Mouse (Mus musculus): ENCODE measurements around the gene Psmc3ip. TPM values are rescaled to one million over a fixed set of nuclear protein-coding genes. Genes with fewer than 3 reads are reported as not detected.

Gene Psmc3ip
- polyA plus RNA-seq, 1 experiment from 2014 or later, result 44.1 TPM

GRCm38 (mm10) chr11:101080421-101080820 lies 14.8 kb downstream of the Psmc3ip start:
- Histone ChIP-seq H3K4me2 (no peak overlapping the region), H3K9ac (no peak overlapping the region), H3K9me3 (ENCODE audit: low read depth, low read length) (no peaks in the 10 kb centered on the region), H3K4me1 (ENCODE audit: insufficient read depth) (peaks cover 6% of the 10 kb centered on the region; the same call in 1 of the 2 replicates), H3K36me3 (ENCODE audit: insufficient read depth) (peaks cover 6% of the 10 kb centered on the region; the same call in 1 of the 2 replicates), H3K4me3 (ENCODE audit: low read depth, low read length) (no peak overlapping the region; the same call in 1 of the 2 replicates), H3K27me3 (ENCODE audit: insufficient read depth, low read length) (peaks cover 44% of the 10 kb centered on the region), H3K27ac (ENCODE audit: low read depth) (no peak overlapping the region)
- DNase-seq, result no peak
- ATAC-seq (ENCODE audit: insufficient read depth), result no peak
- 68% methylated on average over 5 of the region's 5 CpGs for WGBS
- TF ChIP-seq CTCF (IDR thresholded peaks at IDR 0.05; ENCODE audit: low read depth), result no peak

GRCm38 (mm10) chr11:101079746-101080145 lies 15.5 kb downstream of the Psmc3ip start:
- peak overlapping the region; percentile 21; the same call in 1 of the 2 replicates for H3K4me2 ChIP-seq
- ATAC-seq (ENCODE audit: insufficient read depth) (no peak), DNase-seq (no peak)
- H3K4me3 ChIP-seq (ENCODE audit: low read depth, low read length), result peak overlapping the region; percentile 8; the same call in 1 of the 2 replicates
- H3K36me3 ChIP-seq (ENCODE audit: insufficient read depth), result peaks cover 3% of the 10 kb centered on the region; the same call in 1 of the 2 replicates
- H3K4me1 ChIP-seq (ENCODE audit: insufficient read depth), result peaks cover 6% of the 10 kb centered on the region; the same call in 1 of the 2 replicates
- peaks cover 44% of the 10 kb centered on the region for H3K27me3 ChIP-seq (ENCODE audit: insufficient read depth, low read length)
- no peak for TF ChIP-seq CTCF (IDR thresholded peaks at IDR 0.05; ENCODE audit: low read depth)
- WGBS, result 4% methylated on average over 27 of the region's 27 CpGs
- H3K27ac ChIP-seq (ENCODE audit: low read depth), result no peak overlapping the region
- H3K9ac ChIP-seq, result no peak overlapping the region
- no peaks in the 10 kb centered on the region for H3K9me3 ChIP-seq (ENCODE audit: low read depth, low read length)

- DNase-seq, result no peak
- H3K27ac ChIP-seq (ENCODE audit: low read depth), result no peak within 1 kb of the TSS
- H3K9ac ChIP-seq, result no peak within 1 kb of the TSS
- no peak for TF ChIP-seq CTCF (IDR thresholded peaks at IDR 0.05; ENCODE audit: low read depth)
- H3K9me3 ChIP-seq (ENCODE audit: low read depth, low read length), result no peaks in the 10 kb centered on the region
- peaks cover 44% of the 10 kb centered on the region for H3K27me3 ChIP-seq (ENCODE audit: insufficient read depth, low read length)
- H3K4me3 ChIP-seq (ENCODE audit: low read depth, low read length), result no peak within 1 kb of the TSS
- H3K4me1 ChIP-seq (ENCODE audit: insufficient read depth), result 0 out of 2 replicates have a peak, but pooled peaks cover 6% of the 10 kb centered on the region
- no peak for ATAC-seq (ENCODE audit: insufficient read depth)
- H3K36me3 ChIP-seq (ENCODE audit: insufficient read depth), result no peaks in the 10 kb centered on the region
- H3K4me2 ChIP-seq, result no peak within 1 kb of the TSS
- WGBS, result 67% methylated on average over 9 of the region's 9 CpGs
These were observed 17.1 kb downstream of the Psmc3ip start, which contains the start of gene Hsd17b1 for GRCm38 (mm10) chr11:101078121-101078520. Gene Hsd17b1 (plus strand): TSS chr11:101078411.

GRCm38 (mm10) chr11:101071810-101072428 lies 23.3 kb downstream of the Psmc3ip start:
- 69% methylated on average over 14 of the region's 14 CpGs for WGBS
- no peak for TF ChIP-seq CTCF (IDR thresholded peaks at IDR 0.05; ENCODE audit: low read depth)
- H3K4me2 ChIP-seq, result no peak overlapping the region
- no peak overlapping the region for H3K4me3 ChIP-seq (ENCODE audit: low read depth, low read length)
- peaks cover 8% of the 10 kb centered on the region; the same call in 1 of the 2 replicates for H3K4me1 ChIP-seq (ENCODE audit: insufficient read depth)
- H3K36me3 ChIP-seq (ENCODE audit: insufficient read depth), result no peaks in the 10 kb centered on the region
- H3K9me3 ChIP-seq (ENCODE audit: low read depth, low read length), result no peaks in the 10 kb centered on the region
- H3K9ac ChIP-seq, result no peak overlapping the region
- peaks cover 7% of the 10 kb centered on the region; the same call in 1 of the 2 replicates for H3K27me3 ChIP-seq (ENCODE audit: insufficient read depth, low read length)
- DNase-seq (no peak), ATAC-seq (ENCODE audit: insufficient read depth) (no peak)
- H3K27ac ChIP-seq (ENCODE audit: low read depth), result no peak overlapping the region

GRCm38 (mm10) chr11:101070987-101071386 lies 24.2 kb downstream of the Psmc3ip start:
- peak overlapping the region; percentile 78 for H3K4me3 ChIP-seq (ENCODE audit: low read depth, low read length)
- H3K4me1 ChIP-seq (ENCODE audit: insufficient read depth), result peaks cover 11% of the 10 kb centered on the region; the same call in 1 of the 2 replicates
- no peak for DNase-seq
- H3K9me3 ChIP-seq (ENCODE audit: low read depth, low read length), result no peaks in the 10 kb centered on the region
- no peak overlapping the region for H3K9ac ChIP-seq
- H3K36me3 ChIP-seq (ENCODE audit: insufficient read depth), result no peaks in the 10 kb centered on the region
- peaks cover 7% of the 10 kb centered on the region; the same call in 1 of the 2 replicates for H3K27me3 ChIP-seq (ENCODE audit: insufficient read depth, low read length)
- no peak overlapping the region for H3K27ac ChIP-seq (ENCODE audit: low read depth)
- WGBS, result 76% methylated on average over 6 of the region's 6 CpGs
- ATAC-seq (ENCODE audit: insufficient read depth), result no peak
- peak overlapping the region; percentile 99 for H3K4me2 ChIP-seq
- TF ChIP-seq CTCF (IDR thresholded peaks at IDR 0.05; ENCODE audit: low read depth), result no peak

- peak overlapping the region; percentile 72 for H3K9ac ChIP-seq
- DNase-seq (no peak), ATAC-seq (ENCODE audit: insufficient read depth) (peak; percentile 35; the same call in 1 of the 2 replicates)
- no peak overlapping the region for H3K27ac ChIP-seq (ENCODE audit: low read depth)
- no peak for TF ChIP-seq CTCF (IDR thresholded peaks at IDR 0.05; ENCODE audit: low read depth)
- H3K4me1 ChIP-seq (ENCODE audit: insufficient read depth), result peaks cover 11% of the 10 kb centered on the region; the same call in 1 of the 2 replicates
- peaks cover 7% of the 10 kb centered on the region; the same call in 1 of the 2 replicates for H3K27me3 ChIP-seq (ENCODE audit: insufficient read depth, low read length)
- H3K36me3 ChIP-seq (ENCODE audit: insufficient read depth), result no peaks in the 10 kb centered on the region
- no peaks in the 10 kb centered on the region for H3K9me3 ChIP-seq (ENCODE audit: low read depth, low read length)
- H3K4me2 ChIP-seq, result peak overlapping the region; percentile 99
- under 1% methylated on average over 36 of the region's 36 CpGs for WGBS
- H3K4me3 ChIP-seq (ENCODE audit: low read depth, low read length), result peak overlapping the region; percentile 78
These were observed 25.1 kb downstream of the Psmc3ip start for GRCm38 (mm10) chr11:101070189-101070527.

GRCm38 (mm10) chr11:101069391-101070188 lies 25.6 kb downstream of the Psmc3ip start, which contains the start of gene Naglu:
Gene Naglu (plus strand): TSS chr11:101070012.
- H3K9ac ChIP-seq, result peak within 1 kb of the TSS; percentile 72
- peak within 1 kb of the TSS; percentile 99 for H3K4me2 ChIP-seq
- ATAC-seq (ENCODE audit: insufficient read depth), result peak; percentile 86
- peaks cover 12% of the 10 kb centered on the region for H3K4me1 ChIP-seq (ENCODE audit: insufficient read depth)
- H3K9me3 ChIP-seq (ENCODE audit: low read depth, low read length), result no peaks in the 10 kb centered on the region
- peak within 1 kb of the TSS; percentile 78 for H3K4me3 ChIP-seq (ENCODE audit: low read depth, low read length)
- DNase-seq, result peak; percentile 95
- no peak within 1 kb of the TSS for H3K27ac ChIP-seq (ENCODE audit: low read depth)
- no peak for TF ChIP-seq CTCF (IDR thresholded peaks at IDR 0.05; ENCODE audit: low read depth)
- WGBS, result 3% methylated on average over 35 of the region's 35 CpGs
- 0 out of 2 replicates have a peak, but pooled peaks cover under 1% of the 10 kb centered on the region for H3K36me3 ChIP-seq (ENCODE audit: insufficient read depth)
- peaks cover 7% of the 10 kb centered on the region; the same call in 1 of the 2 replicates for H3K27me3 ChIP-seq (ENCODE audit: insufficient read depth, low read length)

Measured in lung, embryonic 14.5 days (tissue).